Mouse (Mus musculus) kidney, postnatal 0 days (tissue): ENCODE measurements at regions not wholly inside any gene's neighbourhood (a gene's known extent, or its start where the extent isn't known, plus 50 kb on each side); places are given as distances from the start of the nearest gene placed in this dataset.

Source experiments
- ATAC-seq: fragments of 200-750 bp; cut with Nextera tagmentation; replicated peaks from 2 replicates; pipeline ENCODE4 v1.8.0; 2017; ENCODE audit warnings: low read depth, moderate number of reproducible peaks, moderate TSS enrichment, moderate library complexity; ENCODE audit not compliant: low FRiP score
- DNase-seq: peaks from one replicate; pipeline ENCODE4 v3.0.0-alpha.2; 2016; ENCODE audit warnings: low spot score
- H3K27ac ChIP-seq: fragments of 300-500 bp; sonication (generic); 2 replicates; pipeline ENCODE4 v1.5.1; 2014; ENCODE audit warnings: mild to moderate bottlenecking
- H3K27me3 ChIP-seq: fragments of 300-500 bp; sonication (generic); 2 replicates; pipeline ENCODE4 v1.6.1; 2014; ENCODE audit warnings: low read length, mixed read lengths; ENCODE audit not compliant: insufficient read depth
- H3K36me3 ChIP-seq: fragments of 300-500 bp; sonication (generic); 2 replicates; pipeline ENCODE4 v1.6.1; 2014; ENCODE audit warnings: low read length, mixed read lengths; ENCODE audit not compliant: insufficient read depth
- H3K4me1 ChIP-seq: fragments of 300-500 bp; sonication (generic); replicated peaks from 2 replicates; pipeline ENCODE4 v1.6.1; 2014; ENCODE audit warnings: antibody characterized with exemption, low read length, mixed read lengths; ENCODE audit not compliant: insufficient read depth
- H3K4me2 ChIP-seq: fragments of 300-500 bp; sonication (generic); 2 replicates; pipeline ENCODE4 v1.6.1; 2014; ENCODE audit warnings: mild to moderate bottlenecking, low read length, moderate library complexity, mixed read lengths
- H3K4me3 ChIP-seq: fragments of 300-500 bp; sonication (generic); replicated peaks from 2 replicates; pipeline ENCODE4 v1.5.1; 2014; ENCODE audit warnings: low read depth, low read length
- H3K9ac ChIP-seq: fragments of 300-500 bp; sonication (generic); 2 replicates; pipeline ENCODE4 v1.6.1; 2014; ENCODE audit warnings: low read depth, low read length
- H3K9me3 ChIP-seq: fragments of 300-500 bp; sonication (generic); replicated peaks from 2 replicates; pipeline ENCODE4 v1.6.1; 2016; ENCODE audit warnings: low read length, inconsistent platforms, mixed read lengths
- CTCF ChIP-seq: IDR thresholded peaks from 2 replicates; pipeline ENCODE4 v1.5.1; 2016; ENCODE audit warnings: antibody characterized with exemption, low read depth, mild to moderate bottlenecking, moderate library complexity
- WGBS: fragments of 180-500 bp; shearing (Covaris S2); extraction: QIAGEN DNeasy Blood & Tissue Kit; methylation state at CpG from one replicate; pipeline ENCODE4 v1.1.7; 2014; 5-methylcytosine and 5-hydroxymethylcytosine counted together

DNA sequence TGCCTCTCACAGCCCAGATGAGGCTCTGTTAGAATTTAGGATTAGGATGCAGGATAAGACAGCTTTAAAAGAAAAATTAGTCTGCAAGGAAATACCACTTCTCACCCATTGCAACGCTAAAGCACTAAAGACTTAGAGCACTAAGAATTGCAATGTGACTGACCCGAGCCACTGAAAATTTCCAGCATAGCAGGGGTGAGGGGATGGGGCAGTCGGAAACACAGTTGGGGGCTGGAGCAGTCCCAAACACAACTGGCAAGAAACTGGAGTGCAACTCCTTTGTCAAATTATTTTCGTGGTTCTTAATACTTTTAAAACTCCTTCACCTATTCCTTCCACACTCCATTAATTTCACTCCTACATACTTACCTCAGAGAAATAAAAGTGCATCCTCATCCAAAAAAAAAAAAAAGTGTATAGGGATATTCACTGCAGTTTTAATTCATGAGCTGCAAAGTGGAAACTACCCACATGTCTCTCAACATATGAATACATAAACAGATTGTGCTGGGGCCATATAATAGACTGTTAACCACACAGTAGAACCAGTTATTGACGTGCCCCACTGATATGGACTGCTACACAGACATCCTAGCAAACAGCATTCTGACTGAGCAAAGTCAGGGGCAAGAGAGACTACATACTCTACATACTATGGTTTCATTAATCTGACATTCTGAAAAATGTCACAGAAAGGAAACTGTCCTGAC lies 210.3 kb upstream of the Btbd3 start:
- DNase-seq = peak; percentile 22
- no peaks in the 10 kb centered on the region for H3K9me3 ChIP-seq
- H3K27me3 ChIP-seq = no peaks in the 10 kb centered on the region
- no peak overlapping the region for H3K9ac ChIP-seq
- 24% methylated on average over 5 of the region's 5 CpGs for WGBS
- ATAC-seq = no peak
- no peak for TF ChIP-seq CTCF
- no peaks in the 10 kb centered on the region for H3K36me3 ChIP-seq
- H3K4me1 ChIP-seq = 0 out of 2 replicates have a peak, but pooled peaks cover 3% of the 10 kb centered on the region
- H3K27ac ChIP-seq = no peak overlapping the region
- no peak overlapping the region for H3K4me3 ChIP-seq
- H3K4me2 ChIP-seq = no peak overlapping the region

DNA sequence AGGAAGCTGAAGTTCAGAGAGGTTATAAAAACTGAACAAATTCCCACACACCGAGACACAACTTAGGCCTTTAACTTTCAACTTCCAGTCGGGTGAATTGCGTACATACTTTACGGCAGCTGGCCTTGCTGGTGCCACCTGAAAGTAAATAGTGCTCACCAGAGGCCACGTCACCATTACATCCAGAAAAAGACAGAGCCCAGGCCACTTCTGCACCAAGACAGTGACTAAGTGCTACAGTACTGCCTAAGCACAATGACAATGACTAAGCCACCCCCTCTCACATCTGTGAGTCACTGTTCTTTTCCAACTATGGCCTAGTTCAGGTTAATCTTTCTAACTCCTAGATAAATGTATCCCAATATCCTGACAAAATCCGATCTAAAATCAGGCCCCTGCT lies 215.7 kb upstream of the Btbd3 start:
- Histone ChIP-seq H3K36me3 (no peaks in the 10 kb centered on the region), H3K4me3 (no peak overlapping the region), H3K9ac (no peak overlapping the region), H3K4me1 (no peaks in the 10 kb centered on the region), H3K9me3 (no peaks in the 10 kb centered on the region), H3K27me3 (no peaks in the 10 kb centered on the region), H3K4me2 (no peak overlapping the region), H3K27ac (no peak overlapping the region)
- no peak for TF ChIP-seq CTCF
- DNase-seq (no peak), ATAC-seq (peak; percentile 7; the same call in 1 of the 2 replicates)
- 58% methylated on average over 6 of the region's 6 CpGs for WGBS

DNA sequence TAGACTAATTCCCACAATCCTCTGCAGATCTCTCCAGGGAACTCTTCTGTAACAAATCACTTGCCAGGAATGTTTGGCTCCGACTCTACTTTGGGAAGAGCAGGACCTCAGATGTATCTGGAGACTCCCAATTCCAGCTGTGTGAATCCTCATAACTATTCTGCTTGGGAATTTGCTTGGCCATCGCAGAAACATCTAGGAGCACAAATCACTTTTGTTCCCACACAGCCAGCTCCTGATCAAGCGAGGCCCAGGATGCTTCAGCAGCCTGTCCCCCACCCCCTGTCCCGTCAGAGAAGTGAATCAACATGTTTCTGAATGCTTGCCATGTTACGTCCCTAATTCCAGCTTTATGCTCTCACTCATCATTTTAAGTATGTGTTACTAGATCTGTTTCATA lies 216.1 kb upstream of the Btbd3 start:
- ATAC-seq = peak; percentile 78; the same call in 1 of the 2 replicates

DNA sequence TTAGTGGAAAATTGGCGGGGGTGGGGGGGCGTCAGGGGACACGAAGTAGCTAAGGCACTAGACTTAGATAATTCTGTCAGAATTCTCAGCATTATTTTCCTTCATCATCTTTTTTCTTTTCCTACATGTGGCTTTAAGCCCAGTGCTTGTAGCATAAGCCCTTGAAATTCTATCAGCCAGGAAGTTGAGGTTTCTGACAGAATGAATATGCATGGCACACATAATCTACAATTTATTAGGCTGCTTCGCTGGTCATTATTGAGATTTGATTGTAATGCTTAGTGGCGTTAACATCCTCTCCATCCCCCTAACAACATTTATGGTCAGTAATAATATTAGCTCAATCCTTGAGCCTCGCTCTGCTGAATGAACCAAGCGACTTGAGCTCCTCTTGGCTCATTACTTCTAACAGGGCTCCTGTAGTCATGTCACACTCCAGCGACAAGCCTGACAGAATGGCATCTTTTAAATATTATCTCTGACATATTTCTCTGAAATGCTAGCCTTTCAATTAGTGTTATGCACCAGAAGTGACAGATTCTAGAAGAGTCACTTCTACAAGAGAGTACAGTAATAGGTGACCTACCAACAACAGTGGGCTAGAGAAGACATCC lies 222.1 kb upstream of the Btbd3 start:
- ATAC-seq (no peak), DNase-seq (no peak)
- Histone ChIP-seq H3K36me3 (no peaks in the 10 kb centered on the region), H3K4me1 (no peaks in the 10 kb centered on the region), H3K4me3 (no peak overlapping the region), H3K9me3 (no peaks in the 10 kb centered on the region), H3K27ac (no peak overlapping the region), H3K27me3 (no peaks in the 10 kb centered on the region), H3K4me2 (no peak overlapping the region), H3K9ac (no peak overlapping the region)
- no peak for TF ChIP-seq CTCF
- WGBS = 79% methylated on average over 8 of the region's 8 CpGs

More for the DNA sequence above, 216.1 kb upstream of the Btbd3 start:
- Histone ChIP-seq H3K4me3 (no peak overlapping the region), H3K4me1 (no peaks in the 10 kb centered on the region), H3K9ac (no peak overlapping the region), H3K9me3 (no peaks in the 10 kb centered on the region), H3K27me3 (no peaks in the 10 kb centered on the region), H3K36me3 (no peaks in the 10 kb centered on the region), H3K4me2 (no peak overlapping the region), H3K27ac (no peak overlapping the region)
- DNase-seq = peak; percentile 91
- TF ChIP-seq CTCF = no peak
- 56% methylated on average over 5 of the region's 5 CpGs for WGBS

DNA sequence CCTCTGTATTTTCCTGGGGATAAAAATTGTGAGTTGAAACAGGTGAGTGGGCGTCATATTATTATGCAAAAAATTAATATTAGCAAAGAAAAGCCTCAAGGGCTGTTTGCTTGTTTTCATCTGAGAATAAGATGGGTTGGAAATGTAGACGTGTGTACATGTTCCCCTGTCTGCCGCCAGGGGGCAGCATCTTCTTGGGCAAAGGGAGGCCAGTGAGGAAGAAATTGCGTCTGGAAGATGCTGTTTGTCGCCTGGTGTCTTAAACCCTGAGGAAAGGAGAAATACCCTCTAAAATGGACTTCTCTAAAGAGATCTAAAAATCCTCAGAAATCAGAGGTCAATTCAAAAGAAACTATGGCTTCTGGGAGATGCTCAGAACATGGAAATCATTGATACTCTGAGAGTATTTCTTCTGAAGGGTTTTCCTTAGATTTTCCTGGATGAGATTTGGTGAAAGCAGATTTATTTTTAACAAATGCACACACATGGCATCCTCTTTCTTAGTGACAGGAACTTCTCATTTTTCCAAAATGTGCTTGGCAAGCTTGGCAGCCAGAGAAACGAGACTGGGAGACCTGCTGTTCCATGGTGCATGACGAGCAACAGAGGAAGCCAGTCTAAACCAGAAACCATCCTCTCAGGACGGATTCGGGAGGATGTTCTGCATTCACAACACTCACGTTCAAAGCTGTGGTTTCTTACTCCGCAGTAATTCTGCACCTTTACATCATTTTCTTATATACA lies 222.8 kb upstream of the Btbd3 start:
- H3K9ac ChIP-seq = no peak overlapping the region
- WGBS = 20% methylated on average over 11 of the region's 11 CpGs
- no peaks in the 10 kb centered on the region for H3K9me3 ChIP-seq
- DNase-seq (peak; percentile 92), ATAC-seq (0 out of 2 replicates have a peak, but pooled peaks have one; percentile 63)
- no peak overlapping the region for H3K27ac ChIP-seq
- H3K4me2 ChIP-seq = no peak overlapping the region
- H3K4me1 ChIP-seq = no peaks in the 10 kb centered on the region
- H3K4me3 ChIP-seq = no peak overlapping the region
- peak; percentile 96 for TF ChIP-seq CTCF
- no peaks in the 10 kb centered on the region for H3K36me3 ChIP-seq
- H3K27me3 ChIP-seq = no peaks in the 10 kb centered on the region

DNA sequence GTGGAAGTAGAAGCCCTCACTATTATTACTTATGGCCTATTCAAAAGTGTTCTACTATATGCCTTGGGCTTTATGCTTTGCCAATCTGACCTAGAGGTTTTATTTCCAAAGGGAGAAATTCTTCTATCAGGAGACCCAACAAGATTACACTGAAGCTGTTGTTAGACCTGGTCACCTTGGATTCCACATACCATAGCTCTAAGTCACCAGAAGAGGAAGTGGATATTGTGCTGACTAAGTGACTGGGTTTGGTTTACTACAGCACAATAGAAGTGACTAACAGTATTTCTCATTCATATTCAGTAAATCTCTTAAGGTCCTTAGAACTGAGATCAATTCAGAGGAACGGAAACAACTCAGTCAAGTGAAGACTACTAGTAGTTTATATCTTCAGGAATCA lies 229.0 kb upstream of the Btbd3 start:
- Histone ChIP-seq H3K9me3 (no peaks in the 10 kb centered on the region), H3K4me3 (no peak overlapping the region), H3K4me2 (no peak overlapping the region), H3K36me3 (no peaks in the 10 kb centered on the region), H3K27me3 (no peaks in the 10 kb centered on the region), H3K27ac (no peak overlapping the region), H3K9ac (no peak overlapping the region), H3K4me1 (no peaks in the 10 kb centered on the region)
- no peak for DNase-seq
- no peak for TF ChIP-seq CTCF
- 94% methylated on average over 1 of the region's 1 CpGs for WGBS
- ATAC-seq = no peak
